Mouse (Mus musculus): ENCODE results near the gene Slc35f4.

DNA sequence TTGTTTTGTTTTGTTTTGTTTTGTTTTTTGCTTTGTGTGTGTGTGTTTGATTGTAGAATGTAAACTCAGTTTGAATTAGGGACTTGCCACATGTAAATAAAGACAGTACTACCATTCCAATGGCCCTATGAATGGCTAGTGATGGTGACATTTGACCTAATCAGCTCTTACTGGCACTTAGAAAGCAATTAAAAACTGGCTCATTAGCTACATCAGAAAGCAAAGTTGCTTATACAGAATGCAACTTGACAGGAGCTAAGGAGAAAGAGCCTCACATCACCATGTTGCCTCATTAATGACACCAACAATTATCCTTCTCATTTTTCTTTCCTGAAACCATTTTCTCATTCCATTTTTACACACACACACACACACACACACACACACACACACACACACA, 170.3 kb downstream of the Slc35f4 start:
- TF ChIP-seq POLR2A (IDR thresholded peaks at IDR 0.05; ENCODE audit: low read depth, low read length): no peak
- TF ChIP-seq CTCF (IDR thresholded peaks at IDR 0.05; ENCODE audit: extremely low read depth, insufficient read depth, insufficient read length, insufficient replicate concordance): no peak

Data from spleen, adult 2 months (tissue).